Mouse (Mus musculus) kidney, postnatal 0 days (tissue): ENCODE data around the gene BC067074. TPM values are rescaled to one million over a fixed set of nuclear protein-coding genes. Genes with fewer than 3 reads are reported as not detected.

Experiments
- ATAC-seq: fragments of 200-750 bp; cut with Nextera tagmentation; replicated peaks from 2 replicates; pipeline ENCODE4 v1.8.0; 2017; ENCODE audit warnings: low read depth, moderate number of reproducible peaks, moderate TSS enrichment, moderate library complexity; ENCODE audit not compliant: low FRiP score
- DNase-seq: peaks from one replicate; pipeline ENCODE4 v3.0.0-alpha.2; 2016; ENCODE audit warnings: low spot score
- H3K27ac ChIP-seq: fragments of 300-500 bp; sonication (generic); 2 replicates; pipeline ENCODE4 v1.5.1; 2014; ENCODE audit warnings: mild to moderate bottlenecking
- H3K27me3 ChIP-seq: fragments of 300-500 bp; sonication (generic); 2 replicates; pipeline ENCODE4 v1.6.1; 2014; ENCODE audit warnings: low read length, mixed read lengths; ENCODE audit not compliant: insufficient read depth
- H3K36me3 ChIP-seq: fragments of 300-500 bp; sonication (generic); 2 replicates; pipeline ENCODE4 v1.6.1; 2014; ENCODE audit warnings: low read length, mixed read lengths; ENCODE audit not compliant: insufficient read depth
- H3K4me1 ChIP-seq: fragments of 300-500 bp; sonication (generic); replicated peaks from 2 replicates; pipeline ENCODE4 v1.6.1; 2014; ENCODE audit warnings: antibody characterized with exemption, low read length, mixed read lengths; ENCODE audit not compliant: insufficient read depth
- H3K4me2 ChIP-seq: fragments of 300-500 bp; sonication (generic); 2 replicates; pipeline ENCODE4 v1.6.1; 2014; ENCODE audit warnings: mild to moderate bottlenecking, low read length, moderate library complexity, mixed read lengths
- H3K4me3 ChIP-seq: fragments of 300-500 bp; sonication (generic); replicated peaks from 2 replicates; pipeline ENCODE4 v1.5.1; 2014; ENCODE audit warnings: low read depth, low read length
- H3K9ac ChIP-seq: fragments of 300-500 bp; sonication (generic); 2 replicates; pipeline ENCODE4 v1.6.1; 2014; ENCODE audit warnings: low read depth, low read length
- H3K9me3 ChIP-seq: fragments of 300-500 bp; sonication (generic); replicated peaks from 2 replicates; pipeline ENCODE4 v1.6.1; 2016; ENCODE audit warnings: low read length, inconsistent platforms, mixed read lengths
- CTCF ChIP-seq: IDR thresholded peaks from 2 replicates; pipeline ENCODE4 v1.5.1; 2016; ENCODE audit warnings: antibody characterized with exemption, low read depth, mild to moderate bottlenecking, moderate library complexity
- WGBS: fragments of 180-500 bp; shearing (Covaris S2); extraction: QIAGEN DNeasy Blood & Tissue Kit; methylation state at CpG from one replicate; pipeline ENCODE4 v1.1.7; 2014; 5-methylcytosine and 5-hydroxymethylcytosine counted together
- polyA plus RNA-seq: library from polyadenylated mRNA; unstranded; fragments of >200 nt; fragmentation: Nextera tagmentation; extraction: Ambion mirVana; gene quantifications from 2 replicates; pipeline ENCODE4 v1.2.1, GENCODE M21; 2015

The BC067074 gene
- polyA plus RNA-seq, 1 experiment from 2014 or later: 4.6 TPM

- DNase-seq (no peak), ATAC-seq (no peak)
- no peak overlapping the region for H3K27ac ChIP-seq
- H3K4me3 ChIP-seq: no peak overlapping the region
- H3K9ac ChIP-seq: no peak overlapping the region
- no peak overlapping the region for H3K4me2 ChIP-seq
- H3K9me3 ChIP-seq: no peaks in the 10 kb centered on the region
- no peaks in the 10 kb centered on the region; the same call in 1 of the 2 replicates for H3K27me3 ChIP-seq
- no peaks in the 10 kb centered on the region for H3K36me3 ChIP-seq
- H3K4me1 ChIP-seq: no peaks in the 10 kb centered on the region
- 71% methylated on average over 12 of the region's 12 CpGs for WGBS
- TF ChIP-seq CTCF: no peak
These were observed 30.1 kb upstream of the BC067074 start for GRCm38 (mm10) chr13:113262822-113263221.

GRCm38 (mm10) chr13:113265257-113265656 lies 27.7 kb upstream of the BC067074 start:
- 31% methylated on average over 13 of the region's 13 CpGs for WGBS
- Histone ChIP-seq H3K9ac (no peak overlapping the region), H3K4me3 (no peak overlapping the region), H3K36me3 (no peaks in the 10 kb centered on the region), H3K27ac (no peak overlapping the region), H3K9me3 (no peaks in the 10 kb centered on the region), H3K27me3 (no peaks in the 10 kb centered on the region; the same call in 1 of the 2 replicates), H3K4me1 (no peaks in the 10 kb centered on the region), H3K4me2 (no peak overlapping the region)
- DNase-seq (peak; percentile 72), ATAC-seq (no peak)
- peak; percentile 76 for TF ChIP-seq CTCF

- Histone ChIP-seq H3K4me3 (no peak overlapping the region), H3K4me1 (no peaks in the 10 kb centered on the region), H3K4me2 (peak overlapping the region; percentile 9; the same call in 1 of the 2 replicates), H3K36me3 (no peaks in the 10 kb centered on the region), H3K27ac (no peak overlapping the region), H3K9ac (no peak overlapping the region), H3K9me3 (no peaks in the 10 kb centered on the region), H3K27me3 (no peaks in the 10 kb centered on the region; the same call in 1 of the 2 replicates)
- 23% methylated on average over 9 of the region's 9 CpGs for WGBS
- TF ChIP-seq CTCF: peak; percentile 93
- DNase-seq (peak; percentile 82), ATAC-seq (no peak)
These were observed 26.4 kb upstream of the BC067074 start for GRCm38 (mm10) chr13:113266495-113266951.

DNA sequence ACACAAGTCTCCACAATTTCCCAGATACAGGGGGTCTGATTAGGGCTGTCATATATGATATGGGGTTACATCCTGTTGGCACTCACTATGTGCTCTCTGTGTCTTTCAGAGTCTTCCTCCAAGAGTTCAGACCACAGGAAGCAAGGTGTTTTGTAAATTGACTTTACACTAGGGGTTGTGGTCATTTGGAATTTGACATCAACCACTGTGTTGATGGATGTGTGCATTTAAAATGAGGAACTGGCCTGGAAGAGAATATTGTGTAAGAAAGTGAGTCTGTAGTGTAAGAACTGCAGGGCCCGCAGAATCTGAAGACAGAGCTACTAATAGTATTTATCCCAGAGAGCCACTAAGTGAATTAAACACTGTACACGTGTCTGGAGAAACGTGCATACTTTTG lies 25.8 kb upstream of the BC067074 start:
- Histone ChIP-seq H3K27ac (no peak overlapping the region), H3K27me3 (no peaks in the 10 kb centered on the region; the same call in 1 of the 2 replicates), H3K4me3 (no peak overlapping the region), H3K9ac (no peak overlapping the region), H3K36me3 (no peaks in the 10 kb centered on the region), H3K4me1 (no peaks in the 10 kb centered on the region), H3K9me3 (no peaks in the 10 kb centered on the region), H3K4me2 (no peak overlapping the region)
- 84% methylated on average over 3 of the region's 3 CpGs for WGBS
- ATAC-seq (no peak), DNase-seq (no peak)
- no peak for TF ChIP-seq CTCF

DNA sequence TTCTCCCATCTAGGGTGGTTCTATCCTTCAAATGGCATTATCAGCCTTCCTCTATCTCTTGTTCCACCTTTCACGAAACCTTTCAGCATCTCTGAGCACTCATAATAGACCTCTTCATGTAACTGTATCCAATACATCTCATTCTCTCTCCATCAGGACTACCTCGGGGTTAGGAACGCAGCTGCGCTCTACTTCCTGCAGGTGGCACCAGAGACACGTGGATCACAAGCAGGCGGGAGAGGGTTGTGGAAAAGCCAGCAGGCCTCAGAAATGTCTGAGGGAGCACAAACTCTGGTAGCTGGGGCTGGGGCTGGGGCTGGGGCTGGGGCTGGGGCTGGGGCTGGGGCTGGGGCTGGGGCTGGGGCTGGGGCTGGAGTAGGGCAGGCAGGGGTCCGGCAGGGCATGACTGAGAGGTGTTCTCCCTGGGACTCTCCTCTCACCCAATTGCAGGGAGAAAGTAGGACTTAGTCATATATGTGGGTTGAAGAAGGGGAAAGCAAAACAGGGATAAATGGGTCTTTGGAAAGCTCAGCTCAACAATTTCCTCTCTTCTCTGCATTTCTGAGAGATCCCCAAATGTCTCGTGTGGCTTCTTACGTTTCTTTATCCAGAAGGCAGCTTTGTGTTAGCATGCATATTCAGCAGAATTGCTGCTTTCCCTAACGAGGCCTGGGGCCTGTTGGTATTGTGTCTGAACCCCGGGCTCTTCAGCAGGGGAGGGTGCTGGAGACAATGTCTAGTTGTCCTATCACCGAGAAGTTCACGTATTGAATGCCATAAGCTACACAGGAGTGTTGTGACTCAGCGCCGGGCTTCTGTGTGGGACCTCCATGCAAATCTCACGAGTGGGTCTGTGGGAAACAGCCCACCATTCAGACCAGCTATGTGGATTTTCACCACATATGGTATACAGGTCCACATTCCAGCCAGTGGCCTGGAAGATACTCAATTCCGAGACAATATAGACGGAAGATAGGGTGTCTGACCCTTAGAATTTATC lies 22.9 kb upstream of the BC067074 start:
- Histone ChIP-seq H3K27ac (no peak overlapping the region), H3K4me2 (no peak overlapping the region), H3K9ac (no peak overlapping the region), H3K27me3 (no peaks in the 10 kb centered on the region; the same call in 1 of the 2 replicates), H3K4me1 (no peaks in the 10 kb centered on the region), H3K36me3 (no peaks in the 10 kb centered on the region), H3K9me3 (no peaks in the 10 kb centered on the region), H3K4me3 (no peak overlapping the region)
- peak; percentile 91 for DNase-seq
- peak; percentile 92 for TF ChIP-seq CTCF
- 58% methylated on average over 18 of the region's 18 CpGs for WGBS
- ATAC-seq: peak; percentile 80

DNA sequence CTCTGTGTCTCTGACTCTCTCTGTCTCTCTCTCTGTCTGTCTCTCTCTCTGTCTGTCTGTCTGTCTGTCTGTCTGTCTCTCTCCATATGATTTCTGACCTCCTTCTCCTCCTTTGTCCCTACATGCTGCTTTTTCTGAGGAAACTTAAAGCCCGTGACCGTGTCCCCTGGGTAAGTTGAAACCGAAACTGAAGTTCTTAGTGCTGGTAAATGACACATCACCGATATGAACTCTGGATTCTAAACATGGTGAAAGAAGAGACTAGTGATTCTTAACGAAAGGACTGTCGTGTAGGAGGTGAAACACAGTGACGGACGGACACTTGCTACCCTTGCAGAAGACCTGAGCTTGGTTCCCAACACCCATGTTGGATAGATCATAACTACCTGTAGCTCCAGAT lies 21.8 kb upstream of the BC067074 start:
- Histone ChIP-seq H3K27ac (no peak overlapping the region), H3K27me3 (no peaks in the 10 kb centered on the region; the same call in 1 of the 2 replicates), H3K9ac (no peak overlapping the region), H3K9me3 (no peaks in the 10 kb centered on the region), H3K4me2 (no peak overlapping the region), H3K4me3 (no peak overlapping the region), H3K36me3 (no peaks in the 10 kb centered on the region), H3K4me1 (no peaks in the 10 kb centered on the region)
- WGBS: 73% methylated on average over 8 of the region's 8 CpGs
- ATAC-seq: no peak
- TF ChIP-seq CTCF: no peak
- DNase-seq: no peak
